9 mouse cellular contexts compared by ENCODE assay signal in genomic region chr6:50545412-50546043, GRCm38 (mm10). TPM values are rescaled to one million over a fixed set of nuclear protein-coding genes. Genes with fewer than 3 reads are reported as not detected.
DNase-seq lines count a peak whose midpoint lies in the region; ATAC-seq and TF ChIP-seq lines count a peak whose summit lies in the region.
"Had no signal": no experiment of that assay in that cellular context is flagged by ENCODE, and none has a peak within 500 bp of the region (broad histone marks: within the 10 kb centered on the region; RNA-seq: fewer than 3 reads in every experiment).

No protein-coding gene starts in this region.

- H3K9me3 ChIP-seq in forebrain, embryonic 13.5 days (replicated peaks), result no peaks in the 10 kb centered on the region
- no peaks in the 10 kb centered on the region for H3K9me3 ChIP-seq in forebrain, embryonic 11.5 days (ENCODE audit: control insufficient read depth, low read length)
- no peaks in the 10 kb centered on the region for H3K9me3 ChIP-seq in kidney, postnatal 0 days (replicated peaks; ENCODE audit: low read length)
- H3K9me3 ChIP-seq: liver, embryonic 15.5 days had no signal

- TF ChIP-seq EP300 in heart, adult 2 months (IDR thresholded peaks at IDR 0.05; ENCODE audit: insufficient read depth, low read depth, low read length), result no peak

- no peak overlapping the region for H3K4me2 ChIP-seq in forebrain, embryonic 13.5 days
- no peak overlapping the region for H3K4me2 ChIP-seq in forebrain, embryonic 11.5 days (ENCODE audit: low read depth, low read length, severe bottlenecking)
- H3K4me2 ChIP-seq in kidney, postnatal 0 days (ENCODE audit: low read length), result peak overlapping the region; percentile 18; the same call in 1 of the 2 replicates
- H3K4me2 ChIP-seq: liver, embryonic 15.5 days had no signal

- no peak for DNase-seq in forebrain, embryonic 11.5 days (ENCODE audit: low spot score)
- DNase-seq in B cell, adult 2 months, result peak; percentile 44 to 52
- DNase-seq in adrenal gland, postnatal 25 days, result peak; percentile 19
- DNase-seq in heart, adult 2 months, result peak in 1 of 2 experiments; percentile 24
- DNase-seq in kidney, postnatal 0 days (ENCODE audit: low spot score), result peak; percentile 85
- peak; percentile 59 for DNase-seq in mesoderm, embryonic 11.5 days (ENCODE audit: low read depth, low spot score)
- peak; percentile 76 for DNase-seq in thymus, postnatal 0 days (ENCODE audit: low spot score)

- H3K4me3 ChIP-seq in forebrain, embryonic 13.5 days, result no peak overlapping the region
- no peak overlapping the region for H3K4me3 ChIP-seq in forebrain, embryonic 11.5 days (ENCODE audit: low read depth, low read length)
- H3K4me3 ChIP-seq in heart, adult 2 months, result no peak overlapping the region
- H3K4me3 ChIP-seq in kidney, postnatal 0 days (replicated peaks; ENCODE audit: low read depth, low read length), result no peak overlapping the region
- H3K4me3 ChIP-seq: liver, embryonic 15.5 days had no signal

- no peak for TF ChIP-seq POLR2A in heart, adult 2 months (IDR thresholded peaks at IDR 0.05; ENCODE audit: insufficient read depth, low read depth, low read length)

- H3K4me1 ChIP-seq in forebrain, embryonic 13.5 days, result no peaks in the 10 kb centered on the region
- H3K4me1 ChIP-seq in forebrain, embryonic 11.5 days (replicated peaks; ENCODE audit: control insufficient read depth, insufficient read depth, low read length), result no peaks in the 10 kb centered on the region
- no peaks in the 10 kb centered on the region for H3K4me1 ChIP-seq in heart, adult 2 months (ENCODE audit: control insufficient read depth, insufficient read depth, low read length)
- H3K4me1 ChIP-seq in kidney, postnatal 0 days (replicated peaks; ENCODE audit: insufficient read depth, low read length), result no peaks in the 10 kb centered on the region
- H3K4me1 ChIP-seq: liver, embryonic 15.5 days had no signal

- peak; percentile 63; the same call in 1 of the 2 replicates for ATAC-seq in forebrain, embryonic 13.5 days
- no peak for ATAC-seq in forebrain, embryonic 11.5 days (replicated peaks; ENCODE audit: low FRiP score)
- ATAC-seq in kidney, postnatal 0 days (replicated peaks; ENCODE audit: low FRiP score, low read depth), result no peak

- 30% methylated on average over 10 of the region's 10 CpGs for WGBS in forebrain, embryonic 13.5 days
- WGBS in forebrain, embryonic 11.5 days, result 27% methylated on average over 10 of the region's 10 CpGs
- WGBS in heart, adult 2 months, result 20% methylated on average over 10 of the region's 10 CpGs
- WGBS in kidney, postnatal 0 days, result 22% methylated on average over 10 of the region's 10 CpGs

- no peaks in the 10 kb centered on the region for H3K79me2 ChIP-seq in heart, adult 2 months (replicated peaks; ENCODE audit: control insufficient read depth, insufficient read depth, low read length)

- peak; percentile 94 for TF ChIP-seq CTCF in heart, adult 2 months (IDR thresholded peaks at IDR 0.05)
- TF ChIP-seq CTCF in kidney, postnatal 0 days (IDR thresholded peaks at IDR 0.05; ENCODE audit: low read depth), result peak; percentile 89

- H3K27ac ChIP-seq in forebrain, embryonic 13.5 days, result no peak overlapping the region
- H3K27ac ChIP-seq in forebrain, embryonic 11.5 days (ENCODE audit: low read depth, low read length), result no peak overlapping the region
- no peak overlapping the region for H3K27ac ChIP-seq in heart, adult 2 months
- H3K27ac ChIP-seq in kidney, postnatal 0 days, result no peak overlapping the region
- H3K27ac ChIP-seq: liver, embryonic 15.5 days had no signal

- no peaks in the 10 kb centered on the region for H3K27me3 ChIP-seq in forebrain, embryonic 13.5 days
- no peaks in the 10 kb centered on the region for H3K27me3 ChIP-seq in forebrain, embryonic 11.5 days (ENCODE audit: control insufficient read depth, insufficient read depth, low read length)
- no peaks in the 10 kb centered on the region for H3K27me3 ChIP-seq in heart, adult 2 months (ENCODE audit: control insufficient read depth, insufficient read depth, low read length)
- H3K27me3 ChIP-seq in kidney, postnatal 0 days (ENCODE audit: insufficient read depth, low read length), result no peaks in the 10 kb centered on the region
- H3K27me3 ChIP-seq: liver, embryonic 15.5 days had no signal

- no peaks in the 10 kb centered on the region for H3K36me3 ChIP-seq in forebrain, embryonic 13.5 days (ENCODE audit: poor library complexity, severe bottlenecking)
- H3K36me3 ChIP-seq in forebrain, embryonic 11.5 days (ENCODE audit: control insufficient read depth, insufficient read depth, low read length), result no peaks in the 10 kb centered on the region
- H3K36me3 ChIP-seq in heart, adult 2 months (ENCODE audit: control insufficient read depth, insufficient read depth, low read length), result no peaks in the 10 kb centered on the region
- no peaks in the 10 kb centered on the region for H3K36me3 ChIP-seq in kidney, postnatal 0 days (ENCODE audit: insufficient read depth, low read length)
- H3K36me3 ChIP-seq: liver, embryonic 15.5 days had no signal

- intact Hi-C loops in heart, adult 2 months (cut with DNase I), result no loop called here

- H3K9ac ChIP-seq in forebrain, embryonic 13.5 days, result no peak overlapping the region
- no peak overlapping the region for H3K9ac ChIP-seq in forebrain, embryonic 11.5 days (ENCODE audit: low read length)
- no peak overlapping the region for H3K9ac ChIP-seq in heart, adult 2 months (ENCODE audit: low read depth, low read length)
- no peak overlapping the region for H3K9ac ChIP-seq in kidney, postnatal 0 days (ENCODE audit: low read depth, low read length)
- H3K9ac ChIP-seq: liver, embryonic 15.5 days had no signal

RNA-seq across cellular contexts. Expression of gene Cycs, which starts 20.8 kb away (rescaled TPM):
- 70.1 and 78.9 TPM in 2 replicates for polyA plus RNA-seq in forebrain, embryonic 13.5 days (2015; fragmentation: Nextera tagmentation; extraction: Ambion mirVana)
- 63.2 and 70.0 TPM in 2 replicates for polyA plus RNA-seq in forebrain, embryonic 11.5 days (2014; fragmentation: Nextera tagmentation; extraction: Ambion mirVana)
- 38.6 and 46.0 TPM in 2 replicates for total RNA-seq in adrenal gland, postnatal 25 days (2021)
- total RNA-seq in heart, adult 2 months (2021), result 100 to 1,000 TPM; 153 to 156 TPM
- polyA plus RNA-seq in heart, adult 2 months (2012; rRNA removed), result 29.6 and 71.5 TPM in 2 replicates
- polyA plus RNA-seq in kidney, postnatal 0 days (2015; fragmentation: Nextera tagmentation; extraction: Ambion mirVana), result 122 and 134 TPM in 2 replicates
- 73.5 and 77.6 TPM in 2 replicates for polyA plus RNA-seq in thymus, postnatal 0 days (2015; fragmentation: Nextera tagmentation; extraction: Ambion mirVana)

RNA-seq across cellular contexts. Expression of gene 4921507P07Rik, which starts 50.9 kb away (rescaled TPM):
- 0.62 and 0.82 TPM in 2 replicates for polyA plus RNA-seq in forebrain, embryonic 13.5 days (2015; fragmentation: Nextera tagmentation; extraction: Ambion mirVana)
- 0.60 and 0.84 TPM in 2 replicates for polyA plus RNA-seq in forebrain, embryonic 11.5 days (2014; fragmentation: Nextera tagmentation; extraction: Ambion mirVana)
- not detected in 2 replicates for total RNA-seq in adrenal gland, postnatal 25 days (2021)
- total RNA-seq in heart, adult 2 months (2021), result under 1 TPM; 0.20 to 0.29 TPM
- polyA plus RNA-seq in heart, adult 2 months (2012; rRNA removed), result 0.29 and 0.41 TPM in 2 replicates
- polyA plus RNA-seq in kidney, postnatal 0 days (2015; fragmentation: Nextera tagmentation; extraction: Ambion mirVana), result 0.82 and 1.1 TPM in 2 replicates
- polyA plus RNA-seq in thymus, postnatal 0 days (2015; fragmentation: Nextera tagmentation; extraction: Ambion mirVana), result 0.20 and 0.39 TPM in 2 replicates
